Mouse (Mus musculus) kidney, postnatal 10 days (tissue): Measurements from ENCODE around the gene Igfals.
A peak's percentile ranks its signal among the peaks of the same experiment; 100 is the strongest.

ENCODE experiments used
- DNase-seq: peaks from one replicate; pipeline ENCODE4 v3.0.0; 2021; ENCODE audit warnings: mixed read lengths

Igfals gene

GRCm38 (mm10) chr17:24894995-24895547, 29.3 kb downstream of the Igfals start, which contains the start of the genes Eme2 and Mrps34:
Gene Eme2, minus strand, starts transcription at chr17:24895087.
Gene Mrps34, plus strand, starts transcription at chr17:24895116.
- DNase-seq: peak; percentile 90

- peak; percentile 30 for DNase-seq
These were observed 29.9 kb downstream of the Igfals start for GRCm38 (mm10) chr17:24895571-24896240.

GRCm38 (mm10) chr17:24896241-24896992, 30.6 kb downstream of the Igfals start, which contains the start of gene Nme3:
Gene Nme3, plus strand, starts transcription at chr17:24896500.
- DNase-seq: peak; percentile 91

GRCm38 (mm10) chr17:24896993-24897269, 31.1 kb downstream of the Igfals start:
- DNase-seq: peak; percentile 24

GRCm38 (mm10) chr17:24897600-24897999, 31.8 kb downstream of the Igfals start:
- peak; percentile 9 for DNase-seq

GRCm38 (mm10) chr17:24898041-24898854, 32.5 kb downstream of the Igfals start:
- DNase-seq: peak; percentile 11

- DNase-seq: no peak
These were observed 33.4 kb downstream of the Igfals start for GRCm38 (mm10) chr17:24899153-24899552.

GRCm38 (mm10) chr17:24900014-24900413, 34.2 kb downstream of the Igfals start:
- peak; percentile 11 for DNase-seq

- no peak for DNase-seq
These were observed 36.3 kb downstream of the Igfals start for GRCm38 (mm10) chr17:24902124-24902523.

GRCm38 (mm10) chr17:24902671-24903474, 37.1 kb downstream of the Igfals start:
- DNase-seq: peak; percentile 65

- DNase-seq: no peak
These were observed 38.0 kb downstream of the Igfals start for GRCm38 (mm10) chr17:24903767-24904166.

GRCm38 (mm10) chr17:24907591-24907990, 41.8 kb downstream of the Igfals start:
- no peak for DNase-seq

GRCm38 (mm10) chr17:24913984-24914383, 48.2 kb downstream of the Igfals start:
- no peak for DNase-seq

GRCm38 (mm10) chr17:24923246-24923645, 57.4 kb downstream of the Igfals start:
- no peak for DNase-seq

GRCm38 (mm10) chr17:24929506-24929905, 63.7 kb downstream of the Igfals start:
- DNase-seq: no peak
